Comparison of ENCODE assay signal across 27 mouse cellular contexts in genomic region chr3:129478093-129478492, GRCm38 (mm10). TPM values are rescaled to one million over a fixed set of nuclear protein-coding genes. Genes with fewer than 3 reads are reported as not detected.
DNase-seq lines count a peak whose midpoint lies in the region; ATAC-seq lines count a peak whose summit lies in the region.
"Had no signal": no experiment of that assay in that cellular context is flagged by ENCODE, and none has a peak within 500 bp of the region (broad histone marks: within the 10 kb centered on the region; RNA-seq: fewer than 3 reads in every experiment).

No protein-coding gene starts in this region.

- intact Hi-C loops in left cerebral cortex, postnatal 25 days (cut with DNase I), result no loop called here
- intact Hi-C loops in left cerebral cortex, postnatal 36 days (cut with DNase I), result no loop called here

- no peaks in the 10 kb centered on the region for H3K27me3 ChIP-seq in embryonic facial prominence, embryonic 14.5 days (replicated peaks; ENCODE audit: control insufficient read depth, insufficient read depth, low read length)
- H3K27me3 ChIP-seq in embryonic facial prominence, embryonic 10.5 days (replicated peaks; ENCODE audit: low read depth, poor library complexity, severe bottlenecking), result no peaks in the 10 kb centered on the region
- H3K27me3 ChIP-seq in heart, embryonic 11.5 days (ENCODE audit: control insufficient read depth, insufficient read depth, low read length), result no peaks in the 10 kb centered on the region; the same call in 1 of the 2 replicates
- H3K27me3 ChIP-seq: embryonic facial prominence, embryonic 12.5 days; forebrain, embryonic 13.5 days; heart, embryonic 12.5 days; heart, embryonic 15.5 days; hindbrain, embryonic 13.5 days had no signal

- no peaks in the 10 kb centered on the region for H3K9me3 ChIP-seq in embryonic facial prominence, embryonic 14.5 days (ENCODE audit: control insufficient read depth, low read length)
- H3K9me3 ChIP-seq in embryonic facial prominence, embryonic 10.5 days, result no peaks in the 10 kb centered on the region
- no peaks in the 10 kb centered on the region for H3K9me3 ChIP-seq in heart, embryonic 11.5 days (replicated peaks; ENCODE audit: control insufficient read depth, low read length)
- H3K9me3 ChIP-seq: embryonic facial prominence, embryonic 12.5 days; forebrain, embryonic 13.5 days; heart, embryonic 12.5 days; heart, embryonic 15.5 days; hindbrain, embryonic 10.5 days; hindbrain, embryonic 13.5 days had no signal

- H3K4me2 ChIP-seq in embryonic facial prominence, embryonic 14.5 days (ENCODE audit: low read depth, low read length), result no peak overlapping the region
- no peak overlapping the region for H3K4me2 ChIP-seq in heart, embryonic 11.5 days
- H3K4me2 ChIP-seq: embryonic facial prominence, embryonic 12.5 days; forebrain, embryonic 13.5 days; heart, embryonic 12.5 days; heart, embryonic 15.5 days; hindbrain, embryonic 13.5 days had no signal

- 83% methylated on average over 7 of the region's 7 CpGs for WGBS in embryonic facial prominence, embryonic 14.5 days
- 93% methylated on average over 7 of the region's 7 CpGs for WGBS in embryonic facial prominence, embryonic 10.5 days
- 81% methylated on average over 7 of the region's 7 CpGs for WGBS in heart, embryonic 11.5 days (ENCODE audit: insufficient replicate concordance)

- H3K4me3 ChIP-seq in embryonic facial prominence, embryonic 14.5 days (ENCODE audit: low read depth, low read length), result no peak overlapping the region
- H3K4me3 ChIP-seq in embryonic facial prominence, embryonic 10.5 days, result no peak overlapping the region
- H3K4me3 ChIP-seq in heart, embryonic 11.5 days (ENCODE audit: low read depth, low read length), result no peak overlapping the region
- H3K4me3 ChIP-seq: embryonic facial prominence, embryonic 12.5 days; erythroblast, embryonic 14.5 days; forebrain, embryonic 13.5 days; heart, embryonic 12.5 days; heart, embryonic 15.5 days; hindbrain, embryonic 10.5 days; hindbrain, embryonic 13.5 days had no signal

- H3K9ac ChIP-seq in embryonic facial prominence, embryonic 14.5 days (ENCODE audit: low read depth, low read length), result no peak overlapping the region
- H3K9ac ChIP-seq in heart, embryonic 11.5 days (ENCODE audit: low read depth, low read length), result no peak overlapping the region
- H3K9ac ChIP-seq: embryonic facial prominence, embryonic 12.5 days; forebrain, embryonic 13.5 days; heart, embryonic 12.5 days; heart, embryonic 15.5 days; hindbrain, embryonic 13.5 days had no signal

- peak; percentile 5 for DNase-seq in embryonic facial prominence, embryonic 14.5 days (ENCODE audit: low spot score)
- DNase-seq in embryonic facial prominence, embryonic 10.5 days (ENCODE audit: low spot score), result no peak
- DNase-seq in heart, adult 11 months, result peak; percentile 14
- peak; percentile 3 to 36 for DNase-seq in left cerebral cortex, postnatal 25 days (ENCODE audit: low spot score in 2 of 2)
- DNase-seq in left cerebral cortex, postnatal 36 days (ENCODE audit: low spot score in 2 of 2), result no peak
- DNase-seq in brain, adult 2 months (ENCODE audit: low read depth, low spot score), result peak; percentile 37
- DNase-seq in spleen, postnatal 36 days (ENCODE audit: low spot score in 2 of 2), result no peak
- DNase-seq: adrenal gland, adult 8-10 months; adrenal gland, postnatal 25 days; cerebellum, adult 18-20 months; cerebellum, adult 9-10 months; cerebellum, postnatal 14 days; gastrocnemius, postnatal 10 days; gastrocnemius, postnatal 36 days; heart, postnatal 10 days; heart, postnatal 36 days had no signal

- no peaks in the 10 kb centered on the region for H3K36me3 ChIP-seq in embryonic facial prominence, embryonic 14.5 days (ENCODE audit: control insufficient read depth, insufficient read depth, low read length)
- H3K36me3 ChIP-seq in embryonic facial prominence, embryonic 10.5 days (replicated peaks), result no peaks in the 10 kb centered on the region
- no peaks in the 10 kb centered on the region for H3K36me3 ChIP-seq in heart, embryonic 11.5 days (ENCODE audit: control insufficient read depth, insufficient read depth, low read length)
- H3K36me3 ChIP-seq: embryonic facial prominence, embryonic 12.5 days; heart, embryonic 12.5 days; heart, embryonic 15.5 days; hindbrain, embryonic 10.5 days; hindbrain, embryonic 13.5 days had no signal

- H3K4me1 ChIP-seq in embryonic facial prominence, embryonic 14.5 days (ENCODE audit: control insufficient read depth, insufficient read depth, low read length), result no peaks in the 10 kb centered on the region
- no peaks in the 10 kb centered on the region for H3K4me1 ChIP-seq in embryonic facial prominence, embryonic 10.5 days
- H3K4me1 ChIP-seq in heart, embryonic 11.5 days (ENCODE audit: control insufficient read depth, insufficient read depth, low read length), result no peaks in the 10 kb centered on the region
- H3K4me1 ChIP-seq: embryonic facial prominence, embryonic 12.5 days; forebrain, embryonic 13.5 days; heart, embryonic 12.5 days; heart, embryonic 15.5 days; hindbrain, embryonic 10.5 days; hindbrain, embryonic 13.5 days had no signal

- no peak for ATAC-seq in embryonic facial prominence, embryonic 14.5 days (ENCODE audit: low read depth)
- ATAC-seq in heart, embryonic 11.5 days (replicated peaks; ENCODE audit: insufficient number of reproducible peaks, low FRiP score, low TSS enrichment), result no peak
- ATAC-seq: activated CD4-positive, CD25-positive, alpha-beta regulatory T cell, adult 4 months; forebrain, embryonic 13.5 days; forebrain, embryonic 16.5 days; hindbrain, embryonic 16.5 days had no signal

- no peak overlapping the region for H3K27ac ChIP-seq in embryonic facial prominence, embryonic 14.5 days (replicated peaks; ENCODE audit: low read depth, low read length)
- H3K27ac ChIP-seq in embryonic facial prominence, embryonic 10.5 days (replicated peaks), result no peak overlapping the region
- H3K27ac ChIP-seq in heart, embryonic 11.5 days (ENCODE audit: low read depth, low read length), result no peak overlapping the region
- H3K27ac ChIP-seq: embryonic facial prominence, embryonic 12.5 days; forebrain, embryonic 13.5 days; heart, embryonic 15.5 days; hindbrain, embryonic 10.5 days; hindbrain, embryonic 13.5 days had no signal

RNA-seq across cellular contexts. Expression of gene Elovl6, which starts 54.1 kb away (rescaled TPM):
- 25.0 and 26.6 TPM in 2 replicates for polyA plus RNA-seq in embryonic facial prominence, embryonic 14.5 days (2014; fragmentation: Nextera tagmentation; extraction: Ambion mirVana)
- 50.6 and 53.1 TPM in 2 replicates for polyA plus RNA-seq in embryonic facial prominence, embryonic 10.5 days (2016; fragmentation: Nextera tagmentation; extraction: Ambion mirVana)
- polyA plus RNA-seq in heart, embryonic 11.5 days (2014; fragmentation: Nextera tagmentation; extraction: Ambion mirVana), result 20.9 and 22.8 TPM in 2 replicates
- 10 to 100 TPM; 33.7 to 34.7 TPM for total RNA-seq in left cerebral cortex, postnatal 25 days (2021)
- total RNA-seq in left cerebral cortex, postnatal 36 days (2021), result 10 to 100 TPM; 25.7 to 34.1 TPM

Comparison
In these comparisons a context has a peak if more than half of its experiments do, and no peak if none do; other contexts are left out.
1. DNase-seq: peak in embryonic facial prominence, embryonic 14.5 days (single experiment), heart, adult 11 months (single experiment), left cerebral cortex, postnatal 25 days (2 of 2) and brain, adult 2 months (single experiment); none in embryonic facial prominence, embryonic 10.5 days (single experiment), left cerebral cortex, postnatal 36 days (0 of 2) and spleen, postnatal 36 days (0 of 2).